Mouse (Mus musculus) left cerebral cortex, postnatal 4 days (tissue): Measurements from ENCODE around the gene Lmbrd1. TPM values are rescaled to one million over a fixed set of nuclear protein-coding genes. Genes with fewer than 3 reads are reported as not detected.
"Not testable (repeated sequence)": the region's sequence is repeated elsewhere in the genome, so short reads cannot be mapped to it uniquely, and the experiment has no call there.

Experiments
- DNase-seq: peaks from one replicate; pipeline ENCODE4 v3.0.0-alpha.2; 2022
- intact Hi-C: fragments of 180-260 bp; cut with DNase I; formaldehyde crosslinking; loops from one replicate; pipeline ENCODE4 v1.15.1; 2025
- total RNA-seq, 2 experiments: library from RNA; stranded (reverse); gene quantifications; 2 replicates each; pipeline ENCODE4 v1.2.3; 2021

Gene Lmbrd1
- total RNA-seq, 2 experiments from 2014 or later: 59.4 to 64.5 TPM

DNA sequence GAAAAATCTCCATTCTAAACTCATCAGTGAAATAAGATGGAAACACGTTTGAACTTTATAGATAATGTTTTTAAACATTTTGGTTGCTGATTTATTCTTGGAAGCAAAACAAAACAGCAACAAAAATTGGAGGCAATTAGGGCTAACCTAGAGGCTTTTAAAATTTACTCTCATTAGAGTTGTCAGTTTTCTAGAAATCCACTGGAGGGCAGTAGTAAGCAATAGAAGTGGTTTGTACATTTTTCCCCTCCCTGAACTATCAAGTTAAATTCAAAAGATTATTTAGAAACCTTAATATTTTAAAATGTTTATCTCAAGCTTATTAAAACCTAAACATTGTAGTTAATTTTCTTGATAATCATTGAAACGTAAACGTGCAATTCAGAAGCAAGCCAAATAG is 41.2 kb downstream of the Lmbrd1 start:
- DNase-seq: no peak
- intact Hi-C loops: loop anchor here (10.0 kb wide), 1 partner anchor 345 kb away; no protein-coding TSS in a partner anchor

DNA sequence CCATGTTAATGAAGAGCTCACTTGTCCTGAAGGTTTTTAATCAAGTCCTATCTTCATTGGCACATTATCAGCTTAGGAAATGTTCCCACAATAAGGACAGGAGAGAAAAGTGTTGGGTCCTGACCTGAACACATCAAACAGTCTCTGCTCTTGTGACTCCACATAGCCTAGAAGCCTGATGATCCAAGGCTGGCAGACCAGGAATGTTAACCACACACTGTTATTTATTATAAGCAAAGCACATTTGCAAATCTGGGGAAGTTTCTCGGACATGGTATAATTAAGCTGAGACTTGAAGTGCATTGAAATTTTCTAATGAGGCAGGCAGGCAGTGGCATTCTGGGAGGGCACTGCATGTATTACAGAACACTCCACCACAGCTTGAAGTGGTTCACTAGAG is 41.8 kb downstream of the Lmbrd1 start:
- no peak for DNase-seq
- intact Hi-C loops: no loop called here

DNA sequence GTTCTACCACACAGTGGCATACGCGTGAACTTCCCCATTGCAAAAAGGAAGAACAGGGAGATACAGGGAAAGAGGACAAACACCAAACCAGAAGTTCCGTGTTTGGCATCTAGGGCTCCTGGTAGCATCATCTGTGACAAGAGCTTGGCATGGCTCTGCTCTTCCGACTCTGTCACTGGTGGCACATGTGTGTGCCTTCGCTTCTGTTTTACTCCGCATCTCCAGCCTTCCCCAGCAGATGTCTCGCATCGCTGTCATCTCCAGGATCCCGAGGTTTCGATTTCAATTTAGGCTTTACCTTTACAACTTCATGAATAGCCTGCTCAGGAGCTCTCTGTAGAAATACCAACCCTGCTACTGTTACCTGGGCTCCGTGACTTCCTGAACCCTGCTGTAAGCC is 51.4 kb downstream of the Lmbrd1 start:
- intact Hi-C loops: loop anchor here (5.0 kb wide), 1 partner anchor 1098 kb away; the partner anchor contains the start of gene Adgrb3
- DNase-seq: no peak

DNA sequence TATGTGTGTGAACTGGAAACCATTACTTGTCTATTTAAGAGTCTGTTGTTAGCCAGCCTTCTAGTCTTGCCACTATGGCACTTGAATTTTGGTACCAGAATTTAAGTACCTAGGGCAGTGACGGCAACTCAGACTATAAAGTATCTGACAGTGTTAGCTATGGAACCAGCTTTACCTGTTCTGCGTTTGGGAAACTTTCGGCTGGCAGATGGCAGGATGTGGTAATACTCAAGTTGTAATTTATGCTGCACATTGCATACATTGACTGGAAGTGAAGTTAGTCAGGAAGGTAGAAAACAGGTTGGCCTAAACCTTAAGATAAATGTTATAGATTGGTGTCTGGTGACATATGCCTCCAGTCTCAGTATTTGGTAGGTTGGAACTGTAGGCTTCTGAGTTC is 53.9 kb downstream of the Lmbrd1 start:
- intact Hi-C loops: no loop called here

DNA sequence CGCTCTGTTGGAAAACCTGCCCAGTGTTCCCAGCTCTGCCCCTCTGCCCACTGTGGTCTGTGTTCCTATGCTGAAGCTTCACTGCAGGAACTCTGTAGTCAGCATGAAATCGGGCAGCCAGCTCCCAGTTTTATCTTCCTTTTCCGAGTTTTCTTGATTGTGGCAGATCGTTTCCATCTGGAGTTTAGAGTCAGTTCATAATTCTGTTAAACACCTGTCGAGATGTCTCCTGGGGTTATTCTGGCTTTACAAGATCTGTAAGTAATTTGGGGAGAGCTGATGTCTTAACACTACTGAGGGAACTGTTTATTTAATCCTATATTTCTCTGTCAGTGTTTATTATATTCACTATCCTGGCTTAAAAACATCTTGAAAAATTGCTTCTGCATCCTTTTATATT is 56.4 kb downstream of the Lmbrd1 start:
- intact Hi-C loops: no loop called here
- no peak for DNase-seq

More for the DNA sequence above, 53.9 kb downstream of the Lmbrd1 start:
- no peak for DNase-seq

DNA sequence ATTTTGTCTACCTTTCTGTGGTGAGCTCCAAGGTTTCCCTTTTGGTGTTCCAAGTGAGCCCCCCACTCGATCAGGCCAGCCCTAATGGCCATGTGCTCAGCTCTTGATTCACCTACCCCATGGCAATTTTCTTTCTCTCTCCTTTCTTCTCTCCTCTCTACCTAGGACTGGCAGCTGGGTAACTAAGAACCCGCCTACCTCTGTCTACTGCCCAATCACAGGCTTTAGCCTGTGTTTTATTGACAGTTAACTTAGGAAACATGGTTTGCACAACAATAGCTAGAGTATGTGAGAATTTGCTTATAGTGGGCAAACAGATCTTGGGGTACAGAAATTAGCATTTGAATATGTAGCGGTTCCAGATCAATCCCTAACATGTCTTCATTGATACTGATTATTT is 62.5 kb downstream of the Lmbrd1 start:
- intact Hi-C loops: no loop called here
- DNase-seq: no peak

DNA sequence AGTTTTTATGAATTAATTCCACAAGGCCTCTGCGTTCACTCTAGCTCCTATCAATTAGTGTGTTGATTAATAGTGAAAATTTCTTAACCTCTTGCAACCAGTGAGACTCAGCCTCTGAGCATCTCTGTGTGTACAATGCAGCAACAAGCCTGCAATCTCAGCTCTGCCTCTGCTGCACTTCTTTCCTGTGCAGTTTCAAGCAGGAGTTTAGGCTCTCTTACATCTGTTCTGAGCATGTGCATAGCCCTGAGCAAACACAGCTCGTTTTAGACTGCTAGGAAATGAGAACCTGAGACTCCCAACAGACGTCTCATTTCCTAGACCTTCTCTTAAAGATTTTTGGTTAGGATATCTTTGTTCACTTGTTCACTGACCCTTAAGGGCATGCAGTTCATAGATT is 63.1 kb downstream of the Lmbrd1 start:
- DNase-seq: no peak
- intact Hi-C loops: no loop called here

DNA sequence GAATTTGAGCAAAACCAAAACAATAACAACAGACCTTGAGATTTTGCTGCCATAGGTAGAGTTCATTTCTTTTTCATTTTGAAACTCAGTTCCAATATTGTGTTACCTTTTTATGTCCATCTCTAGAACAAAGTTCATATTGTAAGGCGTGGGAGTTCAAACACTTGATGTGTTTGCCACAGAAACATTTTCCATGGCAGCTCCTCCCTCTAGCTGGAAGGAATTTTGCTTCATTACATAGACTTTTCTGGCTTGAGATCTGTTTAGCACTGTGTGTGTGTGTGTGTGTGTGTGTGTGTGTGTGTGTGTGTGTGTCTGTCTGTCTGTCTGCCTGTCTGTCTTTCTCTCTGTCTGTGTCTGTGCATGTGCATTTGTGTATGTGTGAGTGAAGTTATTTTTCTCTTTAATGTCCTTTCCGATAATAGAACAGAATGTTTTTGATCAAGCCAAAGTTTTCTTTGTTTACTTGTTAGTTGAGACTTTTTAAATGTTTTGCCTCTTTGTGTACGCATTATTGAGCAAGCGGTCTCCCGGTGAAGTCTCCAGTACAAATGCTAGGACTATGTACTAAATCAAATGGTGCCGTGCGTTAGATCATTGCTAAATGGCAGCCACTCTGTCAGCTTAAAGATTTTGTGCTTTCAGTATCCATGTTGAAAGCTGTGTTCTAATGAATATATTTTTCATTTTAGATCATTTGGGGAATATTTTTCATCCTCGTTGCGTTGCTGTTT is 64.9 kb downstream of the Lmbrd1 start:
- intact Hi-C loops: no loop called here
- no peak for DNase-seq

DNA sequence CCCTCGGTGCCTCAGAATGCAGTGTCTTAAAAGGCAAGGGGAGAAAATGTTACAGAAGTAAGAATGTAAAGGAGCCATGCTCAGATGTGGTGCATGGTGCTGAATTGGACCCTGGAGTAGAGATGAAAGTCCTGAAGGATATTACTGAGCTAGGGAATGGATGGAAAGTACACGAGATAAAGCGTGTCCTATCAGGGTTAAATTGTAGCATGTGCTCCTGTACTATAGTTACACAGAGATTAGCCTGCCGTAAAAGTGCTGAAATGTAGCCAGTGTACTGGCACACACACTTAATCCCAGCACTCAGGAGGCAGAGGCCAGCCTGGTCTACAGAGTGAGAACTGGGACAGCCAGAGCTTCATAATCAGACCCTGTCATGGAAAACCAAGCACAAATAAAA is 74.3 kb downstream of the Lmbrd1 start:
- no peak for DNase-seq
- intact Hi-C loops: no loop called here

DNA sequence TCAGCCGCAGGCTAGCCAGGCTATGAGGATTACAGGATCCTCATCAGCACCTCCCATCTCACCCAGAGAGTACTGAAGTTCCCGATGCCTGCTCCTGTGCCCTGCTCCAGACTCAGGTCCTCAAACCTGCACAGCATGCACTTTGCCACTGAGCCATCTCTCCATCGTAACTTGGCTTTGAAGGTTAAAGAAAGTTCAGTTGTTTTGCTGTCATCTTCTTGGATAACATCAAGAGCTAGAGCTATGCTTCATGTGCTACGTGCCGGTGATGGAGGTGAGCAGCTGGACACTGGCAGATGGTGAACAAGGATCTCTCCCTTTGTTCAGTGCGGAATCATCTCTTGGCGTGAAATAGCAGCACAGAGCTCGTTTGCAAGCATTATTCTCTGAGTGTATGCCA is 80.1 kb downstream of the Lmbrd1 start:
- intact Hi-C loops: no loop called here
- peak; percentile 10 for DNase-seq

DNA sequence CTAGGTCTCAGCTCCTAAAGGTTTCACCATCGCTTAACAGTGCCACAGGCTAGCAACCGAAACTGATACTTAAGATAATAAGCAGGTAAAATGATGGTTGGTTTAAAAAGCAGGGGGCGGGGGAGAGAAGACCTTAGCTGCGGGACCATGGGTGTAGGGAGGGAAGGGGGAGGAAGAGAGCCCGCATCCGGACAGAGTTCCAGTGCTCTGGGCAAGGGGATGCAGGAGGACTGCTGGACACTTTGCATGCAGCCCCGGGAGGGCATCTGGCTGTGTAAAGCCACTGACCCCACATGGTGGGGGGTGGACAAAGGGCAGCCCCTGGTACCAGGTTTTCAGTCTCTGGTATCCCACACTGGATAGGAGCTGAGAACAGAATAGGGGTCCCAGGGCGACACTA is 88.0 kb downstream of the Lmbrd1 start:
- no peak for DNase-seq
- intact Hi-C loops: no loop called here

DNA sequence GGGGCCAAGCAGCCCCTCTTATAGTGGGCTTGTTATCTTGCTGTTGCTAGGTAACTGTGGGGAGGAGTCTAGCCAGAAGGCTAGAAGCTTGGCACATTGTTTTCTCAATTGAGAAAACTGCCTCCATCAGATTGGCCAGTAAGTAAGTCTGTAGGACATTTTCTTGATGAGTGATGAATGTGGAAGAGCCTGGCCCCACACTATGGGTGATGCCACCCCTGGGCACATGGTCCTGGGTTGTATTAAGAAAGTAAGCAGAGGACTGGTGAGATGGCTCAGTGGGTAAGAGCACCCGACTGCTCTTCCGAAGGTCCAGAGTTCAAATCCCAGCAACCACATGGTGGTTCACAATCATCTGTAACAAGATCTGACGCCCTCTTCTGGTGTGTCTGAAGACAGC is 88.8 kb downstream of the Lmbrd1 start:
- not testable (repeated sequence) for DNase-seq

DNA sequence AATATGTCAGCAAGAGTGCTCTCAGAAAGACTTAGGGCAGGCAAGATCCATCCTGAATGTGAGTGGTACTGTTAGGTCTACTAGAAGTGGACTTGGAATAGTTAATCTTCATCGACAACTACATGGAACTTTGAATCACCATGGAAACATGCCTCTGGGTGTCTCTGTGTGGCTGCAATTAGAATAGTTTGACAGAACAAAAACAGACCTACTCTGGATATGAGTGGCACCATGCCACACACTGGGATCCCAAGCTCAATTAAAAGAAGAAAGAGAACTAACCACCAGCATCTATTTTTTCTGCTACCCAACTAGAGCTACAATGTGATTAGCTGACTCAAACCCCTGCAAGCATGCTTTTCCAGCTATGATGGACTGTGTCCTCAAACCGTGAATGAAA is 95.2 kb downstream of the Lmbrd1 start:
- intact Hi-C loops: no loop called here
- no peak for DNase-seq

More for the DNA sequence above, 88.8 kb downstream of the Lmbrd1 start:
- intact Hi-C loops: not testable (repeated sequence)

DNA sequence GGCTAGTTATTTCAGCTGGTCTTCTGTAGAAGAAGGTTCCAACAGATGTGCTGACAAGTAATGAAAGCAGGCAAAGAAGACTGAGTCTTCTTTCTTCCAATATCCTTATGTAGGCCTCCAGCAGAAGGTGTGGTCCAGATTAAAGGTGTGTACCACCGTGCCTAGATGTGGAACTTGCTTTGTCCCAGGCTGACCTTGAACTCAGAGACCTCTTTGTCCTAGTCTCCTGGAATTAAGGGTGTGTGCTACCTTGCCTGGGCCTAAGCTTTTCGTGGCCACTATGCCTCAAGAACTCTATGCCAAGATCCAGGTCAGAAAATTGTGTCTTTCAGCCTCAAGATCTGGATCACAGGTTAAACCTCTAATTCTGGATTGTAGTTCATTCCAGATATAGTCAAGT is 98.1 kb downstream of the Lmbrd1 start:
- intact Hi-C loops: no loop called here
- DNase-seq: no peak

DNA sequence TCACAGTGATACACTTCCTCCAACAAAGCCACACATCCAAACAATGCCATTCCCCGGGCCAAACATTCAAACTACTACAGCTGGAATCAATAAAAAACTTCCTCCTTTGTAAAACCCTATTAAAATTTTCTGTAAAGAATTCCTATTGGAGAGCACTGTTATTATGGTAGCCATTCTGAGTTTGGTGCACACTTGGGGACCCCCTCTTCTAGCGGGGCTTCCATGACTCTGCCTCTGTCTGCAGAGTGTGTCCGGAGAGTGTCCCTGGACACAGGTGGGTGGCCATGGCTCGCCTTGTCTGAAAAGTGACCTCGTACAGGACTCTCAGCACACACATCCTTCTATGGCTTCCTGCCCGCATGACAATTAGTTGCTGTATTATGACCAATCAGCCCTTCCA is 114.7 kb downstream of the Lmbrd1 start:
- DNase-seq: no peak
- intact Hi-C loops: no loop called here

DNA sequence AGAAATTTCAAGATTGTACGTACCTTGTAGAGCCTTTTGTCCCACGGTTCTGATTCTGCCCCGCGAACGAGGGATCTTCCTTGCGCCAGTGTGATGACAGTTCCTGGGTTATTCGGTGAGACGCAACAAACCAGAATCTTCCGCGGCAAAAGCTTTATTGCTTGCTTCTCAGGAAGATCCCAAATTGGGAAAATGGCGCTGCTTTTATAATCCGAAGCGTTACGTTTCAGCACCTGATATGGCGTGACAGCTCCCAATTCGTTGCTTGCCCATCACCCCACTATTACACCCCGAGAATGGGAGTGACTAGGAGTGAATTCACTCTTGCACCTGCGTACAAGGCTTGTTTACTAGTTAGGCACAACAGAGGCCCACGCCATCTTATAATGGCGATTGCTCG is 129.5 kb downstream of the Lmbrd1 start:
- DNase-seq, intact Hi-C loops: not testable (repeated sequence)

Other genes starting within 250 kb of the Lmbrd1 start
- 10 to 100 TPM; 15.3 to 18.8 TPM for gene Col19a1, start 91.2 kb upstream of the Lmbrd1 start, total RNA-seq